Comparison of ENCODE assay signal across 8 mouse cellular contexts in genomic region chr10:80655406-80656129, GRCm38 (mm10). TPM values are rescaled to one million over a fixed set of nuclear protein-coding genes. Genes with fewer than 3 reads are reported as not detected.
DNase-seq lines count a peak whose midpoint lies in the region; ATAC-seq and TF ChIP-seq lines count a peak whose summit lies in the region.

No protein-coding gene starts in this region.

- H3K9me3 ChIP-seq in kidney, postnatal 0 days (replicated peaks; ENCODE audit: low read length): no peaks in the 10 kb centered on the region
- no peaks in the 10 kb centered on the region for H3K9me3 ChIP-seq in embryonic facial prominence, embryonic 12.5 days
- H3K9me3 ChIP-seq in hindbrain, embryonic 16.5 days (ENCODE audit: control insufficient read depth, low read length): no peaks in the 10 kb centered on the region
- no peaks in the 10 kb centered on the region for H3K9me3 ChIP-seq in midbrain, embryonic 16.5 days (replicated peaks; ENCODE audit: control insufficient read depth, low read length, poor library complexity, severe bottlenecking)

- intact Hi-C loops in gastrocnemius, postnatal 36 days (cut with DNase I): loop anchor here (2.0 kb wide), 1 partner anchor 23 kb away; no protein-coding TSS in a partner anchor
- intact Hi-C loops in left cerebral cortex, postnatal 25 days (cut with DNase I): loop anchor here (2.0 to 5.0 kb wide), 3 partner anchors 19 to 78 kb away; partner anchors contain the start of genes Csnk1g2 and Klf16

- H3K27me3 ChIP-seq in kidney, postnatal 0 days (ENCODE audit: insufficient read depth, low read length): no peaks in the 10 kb centered on the region
- no peaks in the 10 kb centered on the region for H3K27me3 ChIP-seq in embryonic facial prominence, embryonic 12.5 days
- H3K27me3 ChIP-seq in hindbrain, embryonic 16.5 days (replicated peaks; ENCODE audit: control insufficient read depth, insufficient read depth, low read length): no peaks in the 10 kb centered on the region
- no peaks in the 10 kb centered on the region for H3K27me3 ChIP-seq in midbrain, embryonic 16.5 days (ENCODE audit: control insufficient read depth, insufficient read depth, low read depth, low read length)

- H3K4me1 ChIP-seq in kidney, postnatal 0 days (replicated peaks; ENCODE audit: insufficient read depth, low read length): peaks cover 20% of the 10 kb centered on the region; the same call in 1 of the 2 replicates
- H3K4me1 ChIP-seq in embryonic facial prominence, embryonic 12.5 days: peaks cover 23% of the 10 kb centered on the region
- H3K4me1 ChIP-seq in hindbrain, embryonic 16.5 days (ENCODE audit: control insufficient read depth, insufficient read depth, low read depth, low read length): peaks cover 20% of the 10 kb centered on the region
- H3K4me1 ChIP-seq in midbrain, embryonic 16.5 days (ENCODE audit: control insufficient read depth, insufficient read depth, low read length): peaks cover 26% of the 10 kb centered on the region

- no peak for TF ChIP-seq CTCF in kidney, postnatal 0 days (IDR thresholded peaks at IDR 0.05; ENCODE audit: low read depth)

- H3K36me3 ChIP-seq in kidney, postnatal 0 days (ENCODE audit: insufficient read depth, low read length): 0 out of 2 replicates have a peak, but pooled peaks cover 3% of the 10 kb centered on the region
- H3K36me3 ChIP-seq in embryonic facial prominence, embryonic 12.5 days: peaks cover 9% of the 10 kb centered on the region
- no peaks in the 10 kb centered on the region for H3K36me3 ChIP-seq in hindbrain, embryonic 16.5 days (ENCODE audit: control insufficient read depth, insufficient read depth, low read length)
- H3K36me3 ChIP-seq in midbrain, embryonic 16.5 days (ENCODE audit: control insufficient read depth, insufficient read depth, low read length): no peaks in the 10 kb centered on the region

- peak; percentile 51 for ATAC-seq in kidney, postnatal 0 days (replicated peaks; ENCODE audit: low FRiP score, low read depth)
- peak; percentile 61 for ATAC-seq in embryonic facial prominence, embryonic 12.5 days (ENCODE audit: insufficient number of reproducible peaks, insufficient read depth, low FRiP score, low TSS enrichment)
- peak; percentile 61 for ATAC-seq in hindbrain, embryonic 16.5 days
- peak; percentile 47 for ATAC-seq in midbrain, embryonic 16.5 days

- peak overlapping the region; percentile 94 for H3K4me2 ChIP-seq in kidney, postnatal 0 days (ENCODE audit: low read length)
- peak overlapping the region; percentile 89 for H3K4me2 ChIP-seq in embryonic facial prominence, embryonic 12.5 days (replicated peaks)
- peak overlapping the region; percentile 88 for H3K4me2 ChIP-seq in hindbrain, embryonic 16.5 days (ENCODE audit: low read length)
- H3K4me2 ChIP-seq in midbrain, embryonic 16.5 days (ENCODE audit: low read length): peak overlapping the region; percentile 92

- peak overlapping the region; percentile 90 for H3K4me3 ChIP-seq in kidney, postnatal 0 days (replicated peaks; ENCODE audit: low read depth, low read length)
- peak overlapping the region; percentile 94 for H3K4me3 ChIP-seq in embryonic facial prominence, embryonic 12.5 days
- peak overlapping the region; percentile 83 for H3K4me3 ChIP-seq in hindbrain, embryonic 16.5 days (ENCODE audit: low read length)
- peak overlapping the region; percentile 73 for H3K4me3 ChIP-seq in midbrain, embryonic 16.5 days (ENCODE audit: low read depth, low read length)

- peak overlapping the region; percentile 82 for H3K27ac ChIP-seq in kidney, postnatal 0 days
- H3K27ac ChIP-seq in embryonic facial prominence, embryonic 12.5 days: peak overlapping the region; percentile 87
- H3K27ac ChIP-seq in hindbrain, embryonic 16.5 days (ENCODE audit: low read depth, low read length): peak overlapping the region; percentile 83
- H3K27ac ChIP-seq in midbrain, embryonic 16.5 days (ENCODE audit: low read length): peak overlapping the region; percentile 87

- peak overlapping the region; percentile 91 for H3K9ac ChIP-seq in kidney, postnatal 0 days (ENCODE audit: low read depth, low read length)
- peak overlapping the region; percentile 99 for H3K9ac ChIP-seq in embryonic facial prominence, embryonic 12.5 days
- peak overlapping the region; percentile 96 for H3K9ac ChIP-seq in hindbrain, embryonic 16.5 days (ENCODE audit: low read depth, low read length)
- peak overlapping the region; percentile 95 for H3K9ac ChIP-seq in midbrain, embryonic 16.5 days (ENCODE audit: low read depth, low read length)

- 5% methylated on average over 12 of the region's 12 CpGs for WGBS in kidney, postnatal 0 days
- 8% methylated on average over 12 of the region's 12 CpGs for WGBS in embryonic facial prominence, embryonic 12.5 days
- WGBS in hindbrain, embryonic 16.5 days: 5% methylated on average over 12 of the region's 12 CpGs
- 4% methylated on average over 12 of the region's 12 CpGs for WGBS in midbrain, embryonic 16.5 days

- DNase-seq in kidney, postnatal 0 days (ENCODE audit: low spot score): no peak
- DNase-seq in kidney, postnatal 4 days: no peak
- no peak for DNase-seq in gastrocnemius, postnatal 36 days
- no peak for DNase-seq in left cerebral cortex, postnatal 25 days (ENCODE audit: low spot score in 2 of 2)
- no peak for DNase-seq in testis, postnatal 14 days (ENCODE audit: low spot score)

RNA-seq across cellular contexts. Expression of gene Btbd2, which starts 1.3 kb away (rescaled TPM):
- polyA plus RNA-seq in kidney, postnatal 0 days (2015; fragmentation: Nextera tagmentation; extraction: Ambion mirVana): 62.7 and 64.5 TPM in 2 replicates
- 109 and 110 TPM in 2 replicates for polyA plus RNA-seq in embryonic facial prominence, embryonic 12.5 days (2016; fragmentation: Nextera tagmentation; extraction: Ambion mirVana)
- 21.2 and 83.2 TPM in 2 replicates for polyA plus RNA-seq in hindbrain, embryonic 16.5 days (2015; fragmentation: Nextera tagmentation; extraction: Ambion mirVana)
- 71.8 and 73.5 TPM in 2 replicates for polyA plus RNA-seq in midbrain, embryonic 16.5 days (2015; fragmentation: Nextera tagmentation; extraction: Ambion mirVana)
- 10 to 100 TPM; 32.1 to 33.5 TPM for total RNA-seq in gastrocnemius, postnatal 36 days (2021)
- 10 to 100 TPM; 91.7 to 92.7 TPM for total RNA-seq in left cerebral cortex, postnatal 25 days (2021)

RNA-seq across cellular contexts. Expression of gene Mknk2, which starts 22.3 kb away (rescaled TPM):
- 75.8 and 85.5 TPM in 2 replicates for polyA plus RNA-seq in kidney, postnatal 0 days (2015; fragmentation: Nextera tagmentation; extraction: Ambion mirVana)
- polyA plus RNA-seq in embryonic facial prominence, embryonic 12.5 days (2016; fragmentation: Nextera tagmentation; extraction: Ambion mirVana): 117 and 122 TPM in 2 replicates
- 35.6 and 55.7 TPM in 2 replicates for polyA plus RNA-seq in hindbrain, embryonic 16.5 days (2015; fragmentation: Nextera tagmentation; extraction: Ambion mirVana)
- polyA plus RNA-seq in midbrain, embryonic 16.5 days (2015; fragmentation: Nextera tagmentation; extraction: Ambion mirVana): 43.7 and 49.1 TPM in 2 replicates
- total RNA-seq in gastrocnemius, postnatal 36 days (2021): 100 to 1,000 TPM; 216 to 227 TPM
- total RNA-seq in left cerebral cortex, postnatal 25 days (2021): 10 to 100 TPM; 35.3 to 44.0 TPM

RNA-seq across cellular contexts. Expression of gene Csnk1g2, which starts 32.9 kb away (rescaled TPM):
- polyA plus RNA-seq in kidney, postnatal 0 days (2015; fragmentation: Nextera tagmentation; extraction: Ambion mirVana): 137 and 139 TPM in 2 replicates
- polyA plus RNA-seq in embryonic facial prominence, embryonic 12.5 days (2016; fragmentation: Nextera tagmentation; extraction: Ambion mirVana): 250 and 263 TPM in 2 replicates
- polyA plus RNA-seq in hindbrain, embryonic 16.5 days (2015; fragmentation: Nextera tagmentation; extraction: Ambion mirVana): 24.9 and 77.7 TPM in 2 replicates
- 79.9 and 96.8 TPM in 2 replicates for polyA plus RNA-seq in midbrain, embryonic 16.5 days (2015; fragmentation: Nextera tagmentation; extraction: Ambion mirVana)
- 10 to 100 TPM; 84.0 to 90.0 TPM for total RNA-seq in gastrocnemius, postnatal 36 days (2021)
- 100 to 1,000 TPM; 222 to 247 TPM for total RNA-seq in left cerebral cortex, postnatal 25 days (2021)

RNA-seq across cellular contexts. Expression of gene Mob3a, which starts 46.2 kb away (rescaled TPM):
- polyA plus RNA-seq in kidney, postnatal 0 days (2015; fragmentation: Nextera tagmentation; extraction: Ambion mirVana): 22.3 and 26.7 TPM in 2 replicates
- polyA plus RNA-seq in embryonic facial prominence, embryonic 12.5 days (2016; fragmentation: Nextera tagmentation; extraction: Ambion mirVana): 57.4 and 60.9 TPM in 2 replicates
- polyA plus RNA-seq in hindbrain, embryonic 16.5 days (2015; fragmentation: Nextera tagmentation; extraction: Ambion mirVana): 56.9 and 59.5 TPM in 2 replicates
- 61.4 and 64.3 TPM in 2 replicates for polyA plus RNA-seq in midbrain, embryonic 16.5 days (2015; fragmentation: Nextera tagmentation; extraction: Ambion mirVana)
- 1 to 10 TPM; 3.4 to 3.6 TPM for total RNA-seq in gastrocnemius, postnatal 36 days (2021)
- total RNA-seq in left cerebral cortex, postnatal 25 days (2021): 10 to 100 TPM; 13.4 to 15.8 TPM

RNA-seq across cellular contexts. Expression of gene Izumo4, which starts 46.4 kb away (rescaled TPM):
- polyA plus RNA-seq in kidney, postnatal 0 days (2015; fragmentation: Nextera tagmentation; extraction: Ambion mirVana): 22.4 and 24.5 TPM in 2 replicates
- 20.5 and 23.6 TPM in 2 replicates for polyA plus RNA-seq in embryonic facial prominence, embryonic 12.5 days (2016; fragmentation: Nextera tagmentation; extraction: Ambion mirVana)
- 43.7 and 50.4 TPM in 2 replicates for polyA plus RNA-seq in hindbrain, embryonic 16.5 days (2015; fragmentation: Nextera tagmentation; extraction: Ambion mirVana)
- polyA plus RNA-seq in midbrain, embryonic 16.5 days (2015; fragmentation: Nextera tagmentation; extraction: Ambion mirVana): 44.9 and 49.5 TPM in 2 replicates
- 1 to 10 TPM; 1.2 to 2.7 TPM for total RNA-seq in gastrocnemius, postnatal 36 days (2021)
- 10 to 100 TPM; 35.9 to 42.5 TPM for total RNA-seq in left cerebral cortex, postnatal 25 days (2021)
